Mouse (Mus musculus) liver, embryonic 16.5 days (tissue): ENCODE results near the gene Olfr145. TPM values are rescaled to one million over a fixed set of nuclear protein-coding genes. Genes with fewer than 3 reads are reported as not detected.

ENCODE experiments used
- ATAC-seq: fragments of 200-750 bp; cut with Nextera tagmentation; 2 replicates; pipeline ENCODE4 v1.8.0; 2017; ENCODE audit warnings: low read depth, mild to moderate bottlenecking, moderate number of reproducible peaks, moderate library complexity
- H3K27ac ChIP-seq: fragments of 300-500 bp; sonication (generic); 2 replicates; pipeline ENCODE4 v1.5.1; 2014; ENCODE audit warnings: mild to moderate bottlenecking, low read length
- H3K27me3 ChIP-seq: fragments of 300-500 bp; sonication (generic); 2 replicates; pipeline ENCODE4 v1.6.1; 2014; ENCODE audit warnings: low read depth, low read length, mixed read lengths; ENCODE audit not compliant: control insufficient read depth, insufficient read depth
- H3K36me3 ChIP-seq: fragments of 300-500 bp; sonication (generic); 2 replicates; pipeline ENCODE4 v1.6.1; 2014; ENCODE audit warnings: mild to moderate bottlenecking; ENCODE audit not compliant: control insufficient read depth, insufficient read depth
- H3K4me1 ChIP-seq: fragments of 300-500 bp; sonication (generic); 2 replicates; pipeline ENCODE4 v1.6.1; 2014; ENCODE audit warnings: low read depth, low read length, mixed read lengths; ENCODE audit not compliant: control insufficient read depth
- H3K4me2 ChIP-seq: fragments of 300-500 bp; sonication (generic); 2 replicates; pipeline ENCODE4 v1.6.1; 2014; ENCODE audit warnings: low read depth, low read length, mixed read lengths
- H3K4me3 ChIP-seq: fragments of 300-500 bp; sonication (generic); 2 replicates; pipeline ENCODE4 v1.5.1; 2014; ENCODE audit warnings: low read depth, mild to moderate bottlenecking, low read length
- H3K9ac ChIP-seq: fragments of 300-500 bp; sonication (generic); 2 replicates; pipeline ENCODE4 v1.6.1; 2014; ENCODE audit warnings: low read depth, low read length
- H3K9me3 ChIP-seq: fragments of 300-500 bp; sonication (generic); replicated peaks from 2 replicates; pipeline ENCODE4 v1.6.1; 2016; ENCODE audit warnings: low read length; ENCODE audit not compliant: control insufficient read depth
- WGBS: fragments of 180-500 bp; shearing (Covaris S2); extraction: QIAGEN DNeasy Blood & Tissue Kit; methylation state at CpG from one replicate; pipeline ENCODE4 v1.1.7; 2014; ENCODE audit not compliant: insufficient replicate concordance; 5-methylcytosine and 5-hydroxymethylcytosine counted together
- polyA plus RNA-seq: library from polyadenylated mRNA; unstranded; fragments of >200 nt; fragmentation: Nextera tagmentation; extraction: Ambion mirVana; gene quantifications from 2 replicates; pipeline ENCODE4 v1.2.1, GENCODE M21; 2015

Olfr145 gene
- polyA plus RNA-seq = not detected in 2 replicates

- no peak within 1 kb of the TSS for H3K27ac ChIP-seq
- no peaks in the 10 kb centered on the region for H3K27me3 ChIP-seq
- no peaks in the 10 kb centered on the region for H3K36me3 ChIP-seq
- no peaks in the 10 kb centered on the region for H3K4me1 ChIP-seq
- H3K4me3 ChIP-seq = no peak within 1 kb of the TSS
- H3K9ac ChIP-seq = no peak within 1 kb of the TSS
- WGBS = 33% methylated on average over 2 of the region's 2 CpGs
- no peak for ATAC-seq
- H3K9me3 ChIP-seq = no peaks in the 10 kb centered on the region
- H3K4me2 ChIP-seq = no peak within 1 kb of the TSS
Measured at GRCm38 (mm10) chr9:37896661-37897060, at the start of gene Olfr145. Gene Olfr145 (plus strand): TSS chr9:37896724.

- Histone ChIP-seq H3K27ac (no peak overlapping the region), H3K4me2 (no peak overlapping the region), H3K9me3 (no peaks in the 10 kb centered on the region), H3K4me1 (no peaks in the 10 kb centered on the region), H3K27me3 (no peaks in the 10 kb centered on the region), H3K4me3 (no peak overlapping the region), H3K36me3 (no peaks in the 10 kb centered on the region), H3K9ac (no peak overlapping the region)
- 51% methylated on average over 2 of the region's 2 CpGs for WGBS
- no peak for ATAC-seq
Measured at GRCm38 (mm10) chr9:37849267-37849666, 47.3 kb upstream of the Olfr145 start.

GRCm38 (mm10) chr9:37853969-37854368, 42.6 kb upstream of the Olfr145 start, which contains the start of gene Olfr877:
Gene Olfr877 (plus strand): TSS chr9:37854269.
- Histone ChIP-seq H3K36me3 (no peaks in the 10 kb centered on the region), H3K27me3 (no peaks in the 10 kb centered on the region), H3K27ac (no peak within 1 kb of the TSS), H3K4me2 (no peak within 1 kb of the TSS), H3K4me3 (no peak within 1 kb of the TSS), H3K9ac (no peak within 1 kb of the TSS), H3K4me1 (no peaks in the 10 kb centered on the region), H3K9me3 (no peaks in the 10 kb centered on the region)
- 50% methylated on average over 4 of the region's 4 CpGs for WGBS
- no peak for ATAC-seq

- no peak overlapping the region for H3K4me3 ChIP-seq
- ATAC-seq = no peak
- no peak overlapping the region for H3K27ac ChIP-seq
- no peaks in the 10 kb centered on the region for H3K27me3 ChIP-seq
- H3K4me2 ChIP-seq = no peak overlapping the region
- 45% methylated on average over 1 of the region's 1 CpGs for WGBS
- no peaks in the 10 kb centered on the region for H3K9me3 ChIP-seq
- H3K4me1 ChIP-seq = no peaks in the 10 kb centered on the region
- no peak overlapping the region for H3K9ac ChIP-seq
- no peaks in the 10 kb centered on the region for H3K36me3 ChIP-seq
Measured at GRCm38 (mm10) chr9:37863325-37863724, 33.2 kb upstream of the Olfr145 start.

GRCm38 (mm10) chr9:37870246-37870645, 26.3 kb upstream of the Olfr145 start:
- Histone ChIP-seq H3K4me3 (no peak overlapping the region), H3K27ac (no peak overlapping the region)
- WGBS = 30% methylated on average over 1 of the region's 1 CpGs

GRCm38 (mm10) chr9:37871097-37871496, 25.4 kb upstream of the Olfr145 start:
- H3K9me3 ChIP-seq = no peaks in the 10 kb centered on the region
- no peak overlapping the region for H3K9ac ChIP-seq
- no peaks in the 10 kb centered on the region for H3K4me1 ChIP-seq
- no peaks in the 10 kb centered on the region for H3K27me3 ChIP-seq
- ATAC-seq = no peak
- no peak overlapping the region for H3K4me2 ChIP-seq
- 50% methylated on average over 1 of the region's 1 CpGs for WGBS
- no peak overlapping the region for H3K4me3 ChIP-seq
- H3K27ac ChIP-seq = no peak overlapping the region
- no peaks in the 10 kb centered on the region for H3K36me3 ChIP-seq

More at GRCm38 (mm10) chr9:37870246-37870645, 26.3 kb upstream of the Olfr145 start:
- H3K9ac ChIP-seq = no peak overlapping the region
- ATAC-seq = no peak
- no peaks in the 10 kb centered on the region for H3K36me3 ChIP-seq
- H3K4me2 ChIP-seq = no peak overlapping the region
- no peaks in the 10 kb centered on the region for H3K27me3 ChIP-seq
- H3K4me1 ChIP-seq = no peaks in the 10 kb centered on the region
- no peaks in the 10 kb centered on the region for H3K9me3 ChIP-seq

- Histone ChIP-seq H3K36me3 (no peaks in the 10 kb centered on the region), H3K27ac (no peak overlapping the region), H3K4me3 (no peak overlapping the region), H3K4me1 (no peaks in the 10 kb centered on the region), H3K9me3 (no peaks in the 10 kb centered on the region), H3K4me2 (no peak overlapping the region), H3K27me3 (no peaks in the 10 kb centered on the region), H3K9ac (no peak overlapping the region)
- no peak for ATAC-seq
- 33% methylated on average over 1 of the region's 1 CpGs for WGBS
Measured at GRCm38 (mm10) chr9:37871536-37871935, 25.0 kb upstream of the Olfr145 start.

GRCm38 (mm10) chr9:37890960-37891359, 5.6 kb upstream of the Olfr145 start:
- H3K9ac ChIP-seq = no peak overlapping the region
- H3K4me1 ChIP-seq = no peaks in the 10 kb centered on the region
- H3K4me2 ChIP-seq = no peak overlapping the region
- H3K36me3 ChIP-seq = no peaks in the 10 kb centered on the region
- no peak for ATAC-seq
- no peak overlapping the region for H3K27ac ChIP-seq
- 24% methylated on average over 2 of the region's 2 CpGs for WGBS
- no peaks in the 10 kb centered on the region for H3K9me3 ChIP-seq
- no peaks in the 10 kb centered on the region for H3K27me3 ChIP-seq
- no peak overlapping the region for H3K4me3 ChIP-seq

- 52% methylated on average over 3 of the region's 3 CpGs for WGBS
Measured at GRCm38 (mm10) chr9:37905555-37905954, 9.0 kb downstream of the Olfr145 start.

More at GRCm38 (mm10) chr9:37905555-37905954, 9.0 kb downstream of the Olfr145 start:
- no peak overlapping the region for H3K4me3 ChIP-seq
- no peak overlapping the region for H3K27ac ChIP-seq
- no peaks in the 10 kb centered on the region for H3K36me3 ChIP-seq
- no peaks in the 10 kb centered on the region for H3K9me3 ChIP-seq
- H3K27me3 ChIP-seq = no peaks in the 10 kb centered on the region
- ATAC-seq = no peak
- H3K4me1 ChIP-seq = no peaks in the 10 kb centered on the region
- no peak overlapping the region for H3K9ac ChIP-seq
- no peak overlapping the region for H3K4me2 ChIP-seq
